Comparison of ENCODE assay signal across 8 mouse cellular contexts in genomic region chr11:88690556-88691287, GRCm38 (mm10). TPM values are rescaled to one million over a fixed set of nuclear protein-coding genes. Genes with fewer than 3 reads are reported as not detected.
DNase-seq lines count a peak whose midpoint lies in the region; ATAC-seq lines count a peak whose summit lies in the region.

No protein-coding gene starts in this region.

- H3K4me2 ChIP-seq in kidney, embryonic 15.5 days: peak overlapping the region; percentile 20; the same call in 1 of the 2 replicates
- H3K4me2 ChIP-seq in embryonic facial prominence, embryonic 15.5 days (replicated peaks): 0 out of 2 replicates have a peak overlapping the region, but pooled peaks have one; percentile 11
- no peak overlapping the region for H3K4me2 ChIP-seq in limb, embryonic 15.5 days

- peaks cover 19% of the 10 kb centered on the region for H3K36me3 ChIP-seq in kidney, embryonic 15.5 days
- no peaks in the 10 kb centered on the region; the same call in 1 of the 2 replicates for H3K36me3 ChIP-seq in embryonic facial prominence, embryonic 15.5 days
- H3K36me3 ChIP-seq in limb, embryonic 15.5 days: 0 out of 2 replicates have a peak, but pooled peaks cover 3% of the 10 kb centered on the region

- H3K4me1 ChIP-seq in kidney, embryonic 15.5 days: peaks cover 94% of the 10 kb centered on the region
- H3K4me1 ChIP-seq in embryonic facial prominence, embryonic 15.5 days: peaks cover 69% of the 10 kb centered on the region
- peaks cover 74% of the 10 kb centered on the region for H3K4me1 ChIP-seq in limb, embryonic 15.5 days

- DNase-seq in kidney, postnatal 14 days: no peak
- peak; percentile 77 for DNase-seq in Muller cell, postnatal 12 days (ENCODE audit: inconsistent ontology term)
- no peak for DNase-seq in layer of hippocampus, adult 9-11 months
- no peak for DNase-seq in natural killer cell, adult 2 months (ENCODE audit: low spot score in 2 of 2)

- H3K4me3 ChIP-seq in kidney, embryonic 15.5 days (replicated peaks): no peak overlapping the region
- no peak overlapping the region for H3K4me3 ChIP-seq in embryonic facial prominence, embryonic 15.5 days (replicated peaks)
- no peak overlapping the region for H3K4me3 ChIP-seq in limb, embryonic 15.5 days

- peak overlapping the region; percentile 88 for H3K27ac ChIP-seq in kidney, embryonic 15.5 days
- no peak overlapping the region for H3K27ac ChIP-seq in embryonic facial prominence, embryonic 15.5 days (replicated peaks)
- peak overlapping the region; percentile 11; the same call in 1 of the 2 replicates for H3K27ac ChIP-seq in limb, embryonic 15.5 days

- ATAC-seq in kidney, embryonic 15.5 days (replicated peaks; ENCODE audit: low FRiP score): no peak
- ATAC-seq in embryonic facial prominence, embryonic 15.5 days (ENCODE audit: insufficient number of reproducible peaks, low FRiP score, low TSS enrichment, low read depth): no peak
- no peak for ATAC-seq in limb, embryonic 15.5 days (ENCODE audit: insufficient number of reproducible peaks, low FRiP score, low TSS enrichment, low read depth)
- no peak for ATAC-seq in frontal cortex, adult (ENCODE audit: low TSS enrichment)

- peak overlapping the region; percentile 23; the same call in 1 of the 2 replicates for H3K9ac ChIP-seq in kidney, embryonic 15.5 days
- H3K9ac ChIP-seq in embryonic facial prominence, embryonic 15.5 days: no peak overlapping the region
- H3K9ac ChIP-seq in limb, embryonic 15.5 days: no peak overlapping the region

- H3K9me3 ChIP-seq in kidney, embryonic 15.5 days (replicated peaks): no peaks in the 10 kb centered on the region
- no peaks in the 10 kb centered on the region for H3K9me3 ChIP-seq in embryonic facial prominence, embryonic 15.5 days (replicated peaks)
- H3K9me3 ChIP-seq in limb, embryonic 15.5 days: no peaks in the 10 kb centered on the region

- H3K27me3 ChIP-seq in kidney, embryonic 15.5 days: no peaks in the 10 kb centered on the region
- H3K27me3 ChIP-seq in embryonic facial prominence, embryonic 15.5 days: no peaks in the 10 kb centered on the region
- H3K27me3 ChIP-seq in limb, embryonic 15.5 days: no peaks in the 10 kb centered on the region

- 10% methylated on average over 12 of the region's 12 CpGs for WGBS in kidney, embryonic 15.5 days
- 15% methylated on average over 12 of the region's 12 CpGs for WGBS in embryonic facial prominence, embryonic 15.5 days
- 15% methylated on average over 12 of the region's 12 CpGs for WGBS in limb, embryonic 15.5 days

RNA-seq across cellular contexts. Expression of gene Msi2, which starts 27.6 kb away (rescaled TPM):
- 29.1 and 29.3 TPM in 2 replicates for polyA plus RNA-seq in kidney, embryonic 15.5 days (2015; fragmentation: Nextera tagmentation; extraction: Ambion mirVana)
- polyA plus RNA-seq in embryonic facial prominence, embryonic 15.5 days (2015; fragmentation: Nextera tagmentation; extraction: Ambion mirVana): 18.3 and 19.7 TPM in 2 replicates
- 12.0 and 13.1 TPM in 2 replicates for polyA plus RNA-seq in limb, embryonic 15.5 days (2015; fragmentation: Nextera tagmentation; extraction: Ambion mirVana)
